ENCODE assay signal across 8 mouse cellular contexts in genomic region chr16:17110771-17111743, GRCm38 (mm10). TPM values are rescaled to one million over a fixed set of nuclear protein-coding genes. Genes with fewer than 3 reads are reported as not detected.
DNase-seq lines count a peak whose midpoint lies in the region; ATAC-seq and TF ChIP-seq lines count a peak whose summit lies in the region.

Gene Ppil2 (minus strand): TSS chr16:17111257.

- no peaks in the 10 kb centered on the region for H3K9me3 ChIP-seq in heart, embryonic 11.5 days (replicated peaks; ENCODE audit: control insufficient read depth, low read length)
- H3K9me3 ChIP-seq in kidney, embryonic 15.5 days (replicated peaks): no peaks in the 10 kb centered on the region

- peak within 1 kb of the TSS; percentile 85 for H3K9ac ChIP-seq in heart, embryonic 11.5 days (ENCODE audit: low read depth, low read length)
- H3K9ac ChIP-seq in kidney, embryonic 15.5 days: peak within 1 kb of the TSS; percentile 52
- peak within 1 kb of the TSS; percentile 83 for H3K9ac ChIP-seq in liver, adult 2 months (ENCODE audit: low read depth, low read length)

- peak within 1 kb of the TSS; percentile 96 for H3K4me3 ChIP-seq in bone marrow macrophage, adult 2 months (ENCODE audit: insufficient read depth, low read length)
- H3K4me3 ChIP-seq in heart, embryonic 11.5 days (ENCODE audit: low read depth, low read length): peak within 1 kb of the TSS; percentile 93
- peak within 1 kb of the TSS; percentile 71 for H3K4me3 ChIP-seq in kidney, embryonic 15.5 days (replicated peaks)
- H3K4me3 ChIP-seq in liver, adult 2 months (ENCODE audit: insufficient read depth, low read depth, low read length): peak within 1 kb of the TSS; percentile 81

- peaks cover 6% of the 10 kb centered on the region; the same call in 1 of the 2 replicates for H3K79me2 ChIP-seq in liver, adult 2 months (ENCODE audit: control insufficient read depth, insufficient read depth, low read length)

- no peak for TF ChIP-seq POLR2A in bone marrow macrophage, adult 2 months (IDR thresholded peaks at IDR 0.05; ENCODE audit: borderline replicate concordance, low read depth, low read length)
- TF ChIP-seq POLR2A in liver, adult 2 months (IDR thresholded peaks at IDR 0.05; ENCODE audit: extremely low read depth, insufficient read depth, low read length): peak; percentile 50; the same call in 1 of the 2 replicates

- H3K36me3 ChIP-seq in heart, embryonic 11.5 days (ENCODE audit: control insufficient read depth, insufficient read depth, low read length): peaks cover 19% of the 10 kb centered on the region
- H3K36me3 ChIP-seq in kidney, embryonic 15.5 days: peaks cover 65% of the 10 kb centered on the region
- H3K36me3 ChIP-seq in liver, adult 2 months (ENCODE audit: control insufficient read depth, insufficient read depth, low read length): peaks cover 4% of the 10 kb centered on the region

- H3K4me2 ChIP-seq in heart, embryonic 11.5 days: peak within 1 kb of the TSS; percentile 78
- peak within 1 kb of the TSS; percentile 65 for H3K4me2 ChIP-seq in kidney, embryonic 15.5 days

- peak; percentile 98 for ATAC-seq in erythroblast, adult 5-6 weeks (replicated peaks; ENCODE audit: low FRiP score, poor library complexity, severe bottlenecking)
- ATAC-seq in heart, embryonic 11.5 days (replicated peaks; ENCODE audit: insufficient number of reproducible peaks, low FRiP score, low TSS enrichment): peak; percentile 76
- ATAC-seq in kidney, embryonic 15.5 days (replicated peaks; ENCODE audit: low FRiP score): peak; percentile 84
- peak; percentile 95 for ATAC-seq in monocyte, adult 5-6 weeks (replicated peaks; ENCODE audit: insufficient number of reproducible peaks, low FRiP score, low TSS enrichment, poor library complexity, severe bottlenecking)

- peak; percentile 79 for DNase-seq in CD4-positive helper T cell, adult 2 months (ENCODE audit: low read depth, low spot score)
- peak; percentile 82 for DNase-seq in liver, adult 2 months (ENCODE audit: extremely low read depth, low read depth, low spot score)
- peak; percentile 78 to 84 for DNase-seq in spleen, postnatal 36 days (ENCODE audit: low spot score in 2 of 2)

- WGBS in heart, embryonic 11.5 days (ENCODE audit: insufficient replicate concordance): 9% methylated on average over 38 of the region's 38 CpGs
- 9% methylated on average over 38 of the region's 38 CpGs for WGBS in kidney, embryonic 15.5 days
- 4% methylated on average over 38 of the region's 38 CpGs for WGBS in liver, adult 2 months

- TF ChIP-seq CTCF in bone marrow macrophage, adult 2 months (IDR thresholded peaks at IDR 0.05; ENCODE audit: low read depth, low read length): no peak
- TF ChIP-seq CTCF in liver, adult 2 months (IDR thresholded peaks at IDR 0.05; ENCODE audit: low read depth, low read length): no peak

- H3K27ac ChIP-seq in bone marrow macrophage, adult 2 months (ENCODE audit: insufficient read depth, low read depth, low read length): peak within 1 kb of the TSS; percentile 74
- H3K27ac ChIP-seq in heart, embryonic 11.5 days (ENCODE audit: low read depth, low read length): peak within 1 kb of the TSS; percentile 50; the same call in 1 of the 2 replicates
- peak within 1 kb of the TSS; percentile 48 for H3K27ac ChIP-seq in kidney, embryonic 15.5 days
- H3K27ac ChIP-seq in liver, adult 2 months (replicated peaks; ENCODE audit: insufficient read depth, low read depth, low read length): peak within 1 kb of the TSS; percentile 57

- H3K27me3 ChIP-seq in heart, embryonic 11.5 days (ENCODE audit: control insufficient read depth, insufficient read depth, low read length): no peaks in the 10 kb centered on the region
- H3K27me3 ChIP-seq in kidney, embryonic 15.5 days: no peaks in the 10 kb centered on the region
- H3K27me3 ChIP-seq in liver, adult 2 months (ENCODE audit: control insufficient read depth, insufficient read depth, low read length): no peaks in the 10 kb centered on the region

- peaks cover 9% of the 10 kb centered on the region for H3K4me1 ChIP-seq in bone marrow macrophage, adult 2 months (ENCODE audit: control insufficient read depth, insufficient read depth, low read length)
- H3K4me1 ChIP-seq in heart, embryonic 11.5 days (ENCODE audit: control insufficient read depth, insufficient read depth, low read length): peaks cover 9% of the 10 kb centered on the region; the same call in 1 of the 2 replicates
- peaks cover 14% of the 10 kb centered on the region for H3K4me1 ChIP-seq in kidney, embryonic 15.5 days
- H3K4me1 ChIP-seq in liver, adult 2 months (ENCODE audit: control insufficient read depth, insufficient read depth, low read length): peaks cover 5% of the 10 kb centered on the region; the same call in 1 of the 2 replicates

RNA-seq across cellular contexts. Expression of gene Ppil2, which starts in this region (rescaled TPM):
- polyA plus RNA-seq in bone marrow macrophage, adult 2 months (2012; ENCODE audit: insufficient read depth, insufficient read length, missing spikeins): 116 and 141 TPM in 2 replicates
- 35.1 and 36.7 TPM in 2 replicates for total RNA-seq in erythroblast, adult 5-6 weeks (2015; ENCODE audit: low replicate concordance)
- 57.7 and 79.4 TPM in 2 replicates for total RNA-seq in erythroblast, adult 5-6 weeks (2017; ENCODE audit: low replicate concordance)
- polyA plus RNA-seq in heart, embryonic 11.5 days (2014; fragmentation: Nextera tagmentation; extraction: Ambion mirVana): 104 and 108 TPM in 2 replicates
- polyA plus RNA-seq in kidney, embryonic 15.5 days (2015; fragmentation: Nextera tagmentation; extraction: Ambion mirVana): 134 and 145 TPM in 2 replicates
- 49.7 and 55.0 TPM in 2 replicates for total RNA-seq in liver, adult 2 months (2014; rRNA removed)
- polyA plus RNA-seq in liver, adult 2 months (2012; rRNA removed): 48.0 and 48.4 TPM in 2 replicates
- 116 to 187 TPM (median 132 TPM) in 3 replicates for total RNA-seq in monocyte, adult 5-6 weeks (2017)

Comparison
In these comparisons a context has a peak if more than half of its experiments do, and no peak if none do; other contexts are left out.
1. Peak in every context shown above with its lines: DNase-seq, ATAC-seq, H3K4me3 ChIP-seq and H3K27ac ChIP-seq.